Mouse (Mus musculus) thymus, adult 2 months (tissue): ENCODE results near the gene Cngb1.

Experiments
- CTCF ChIP-seq: fragments of 200-500 bp; IDR thresholded peaks from 2 replicates; pipeline ENCODE4 v1.5.1; 2012; ENCODE audit warnings: mild to moderate bottlenecking, control low read depth, low read length, moderate library complexity, borderline replicate concordance; ENCODE audit not compliant: control insufficient read depth, poor library complexity, insufficient read depth; ENCODE audit errors: extremely low read depth
- POLR2A ChIP-seq: fragments of 200-500 bp; IDR thresholded peaks from 2 replicates; pipeline ENCODE4 v1.6.1; 2012; ENCODE audit warnings: mild to moderate bottlenecking, low read length, control low read depth, moderate library complexity; ENCODE audit not compliant: control insufficient read depth, poor library complexity, insufficient read depth; ENCODE audit errors: extremely low read depth

GRCm38 (mm10) chr8:95262181-95262580 is 44.2 kb downstream of the Cngb1 start:
- no peak for TF ChIP-seq POLR2A
- no peak for TF ChIP-seq CTCF
